Mouse (Mus musculus): Measurements from ENCODE around the gene Cdh22.

GRCm38 (mm10) chr2:165098861-165099260 lies 135.8 kb downstream of the Cdh22 start:
- TF ChIP-seq CTCF (IDR thresholded peaks at IDR 0.05; ENCODE audit: borderline replicate concordance, insufficient read depth, low read length) (no peak), POLR2A (IDR thresholded peaks at IDR 0.05; ENCODE audit: low read depth, low read length) (no peak)
